Mouse (Mus musculus) retina, embryonic 14.5 days (tissue): ENCODE measurements around the gene Ubr1.
A peak's percentile ranks its signal among the peaks of the same experiment; 100 is the strongest.
"Not testable (repeated sequence)": the region's sequence is repeated elsewhere in the genome, so short reads cannot be mapped to it uniquely, and the experiment has no call there.

Source experiments
- DNase-seq: peaks from one replicate; pipeline ENCODE4 v3.0.0-alpha.2; 2015; ENCODE audit warnings: low spot score

Ubr1 gene

GRCm38 (mm10) chr2:120976308-120976707 lies 5.8 kb upstream of the Ubr1 start:
- DNase-seq = peak; percentile 56

- DNase-seq = no peak
Observed at GRCm38 (mm10) chr2:120972964-120973363, 2.4 kb upstream of the Ubr1 start.

- not testable (repeated sequence) for DNase-seq
Observed at GRCm38 (mm10) chr2:120972257-120972656, 1.7 kb upstream of the Ubr1 start.

- no peak for DNase-seq
Observed at GRCm38 (mm10) chr2:120971766-120972165, 1.3 kb upstream of the Ubr1 start.

GRCm38 (mm10) chr2:120970045-120970539 lies 423 bp downstream of the Ubr1 start:
- no peak for DNase-seq

GRCm38 (mm10) chr2:120965486-120965885 lies 5.0 kb downstream of the Ubr1 start:
- no peak for DNase-seq

- no peak for DNase-seq
Observed at GRCm38 (mm10) chr2:120963110-120963509, 7.4 kb downstream of the Ubr1 start.

GRCm38 (mm10) chr2:120960261-120960660 lies 10.3 kb downstream of the Ubr1 start:
- no peak for DNase-seq

- DNase-seq = no peak
Observed at GRCm38 (mm10) chr2:120959827-120960226, 10.7 kb downstream of the Ubr1 start.

- no peak for DNase-seq
Observed at GRCm38 (mm10) chr2:120959363-120959762, 11.2 kb downstream of the Ubr1 start.

GRCm38 (mm10) chr2:120952176-120952938 lies 18.2 kb downstream of the Ubr1 start:
- no peak for DNase-seq

GRCm38 (mm10) chr2:120951208-120951607 lies 19.3 kb downstream of the Ubr1 start:
- DNase-seq = no peak

- no peak for DNase-seq
Observed at GRCm38 (mm10) chr2:120933038-120933437, 37.5 kb downstream of the Ubr1 start.

- no peak for DNase-seq
Observed at GRCm38 (mm10) chr2:120909556-120909955, 61.0 kb downstream of the Ubr1 start.

- DNase-seq = no peak
Observed at GRCm38 (mm10) chr2:120896361-120896760, 74.2 kb downstream of the Ubr1 start.

GRCm38 (mm10) chr2:120887601-120888000 lies 82.9 kb downstream of the Ubr1 start:
- DNase-seq = no peak

GRCm38 (mm10) chr2:120873192-120873591 lies 97.3 kb downstream of the Ubr1 start:
- DNase-seq = no peak

- no peak for DNase-seq
Observed at GRCm38 (mm10) chr2:120871447-120872336, 98.8 kb downstream of the Ubr1 start.

GRCm38 (mm10) chr2:120867336-120867735 lies 103.2 kb downstream of the Ubr1 start:
- DNase-seq = no peak

- peak; percentile 66 for DNase-seq
Observed at GRCm38 (mm10) chr2:120866561-120866960, 104.0 kb downstream of the Ubr1 start.

- no peak for DNase-seq
Observed at GRCm38 (mm10) chr2:120863389-120863788, 107.1 kb downstream of the Ubr1 start.

GRCm38 (mm10) chr2:120860699-120861098 lies 109.8 kb downstream of the Ubr1 start:
- DNase-seq = no peak

GRCm38 (mm10) chr2:120858131-120858530 lies 112.4 kb downstream of the Ubr1 start:
- DNase-seq = no peak
